In genomic region chr19:26566109-26566508, GRCm38 (mm10) we compare ENCODE assay signal across 13 mouse cellular contexts. TPM values are rescaled to one million over a fixed set of nuclear protein-coding genes. Genes with fewer than 3 reads are reported as not detected.
DNase-seq lines count a peak whose midpoint lies in the region; ATAC-seq lines count a peak whose summit lies in the region.
"Had no signal": no experiment of that assay in that cellular context is flagged by ENCODE, and none has a peak within 500 bp of the region (broad histone marks: within the 10 kb centered on the region; RNA-seq: fewer than 3 reads in every experiment).

No protein-coding gene starts in this region.

- no peaks in the 10 kb centered on the region for H3K9me3 ChIP-seq in limb, embryonic 15.5 days

- no peaks in the 10 kb centered on the region for H3K27me3 ChIP-seq in limb, embryonic 15.5 days

- H3K4me3 ChIP-seq in limb, embryonic 15.5 days, result no peak overlapping the region
- H3K4me3 ChIP-seq: heart, adult 2 months had no signal

- peak overlapping the region; percentile 21; the same call in 1 of the 2 replicates for H3K4me2 ChIP-seq in limb, embryonic 15.5 days
- H3K4me2 ChIP-seq: liver, embryonic 11.5 days had no signal

- ATAC-seq in limb, embryonic 15.5 days (ENCODE audit: insufficient number of reproducible peaks, low FRiP score, low TSS enrichment, low read depth), result no peak
- ATAC-seq in megakaryocyte-erythroid progenitor cell, adult 5-6 weeks (replicated peaks; ENCODE audit: low FRiP score, low TSS enrichment, poor library complexity, severe bottlenecking), result no peak
- ATAC-seq: intestine, embryonic 16.5 days; midbrain, embryonic 16.5 days had no signal

- WGBS in limb, embryonic 15.5 days, result 26% methylated on average over 9 of the region's 9 CpGs

- DNase-seq in kidney, adult 11 months, result peak; percentile 6
- no peak for DNase-seq in kidney, postnatal 10 days
- DNase-seq in embryo, embryonic 11 days, result peak; percentile 54
- peak; percentile 26 for DNase-seq in kidney, adult 18-20 months
- DNase-seq in adipocyte (ENCODE audit: low spot score), result no peak
- DNase-seq: thymus, postnatal 14 days had no signal

- H3K36me3 ChIP-seq in limb, embryonic 15.5 days, result no peaks in the 10 kb centered on the region
- H3K36me3 ChIP-seq: G1E had no signal

- peaks cover 18% of the 10 kb centered on the region for H3K4me1 ChIP-seq in limb, embryonic 15.5 days

- H3K27ac ChIP-seq in limb, embryonic 15.5 days, result no peak overlapping the region
- H3K27ac ChIP-seq: heart, adult 2 months had no signal

- H3K9ac ChIP-seq in limb, embryonic 15.5 days, result no peak overlapping the region

RNA-seq across cellular contexts. Expression of gene Smarca2, which starts 38.7 kb away (rescaled TPM):
- polyA plus RNA-seq in limb, embryonic 15.5 days (2015; fragmentation: Nextera tagmentation; extraction: Ambion mirVana), result 63.6 and 68.2 TPM in 2 replicates
- 38.6 and 42.1 TPM in 2 replicates for total RNA-seq in megakaryocyte-erythroid progenitor cell, adult 5-6 weeks (2014; fragmentation: Nextera tagmentation)
- 37.5 and 48.5 TPM in 2 replicates for total RNA-seq in megakaryocyte-erythroid progenitor cell, adult 5-6 weeks (2017)

Comparison
In these comparisons a context has a peak if more than half of its experiments do, and no peak if none do; other contexts are left out.
1. DNase-seq: peak in kidney, adult 11 months (single experiment), embryo, embryonic 11 days (single experiment) and kidney, adult 18-20 months (single experiment); none in kidney, postnatal 10 days (single experiment) and adipocyte (single experiment).